Mouse (Mus musculus) kidney, embryonic 14.5 days (tissue): ENCODE measurements around the gene Mc1r. TPM values are rescaled to one million over a fixed set of nuclear protein-coding genes. Genes with fewer than 3 reads are reported as not detected.

Source experiments
- ATAC-seq: fragments of 200-750 bp; cut with Nextera tagmentation; 2 replicates; pipeline ENCODE4 v1.8.0; 2017; ENCODE audit warnings: moderate number of reproducible peaks, mild to moderate bottlenecking, moderate TSS enrichment, moderate library complexity; ENCODE audit not compliant: low FRiP score, low TSS enrichment
- H3K27ac ChIP-seq: fragments of 300-500 bp; sonication (generic); 2 replicates; pipeline ENCODE4 v1.5.1; 2014; ENCODE audit warnings: low read depth, mild to moderate bottlenecking, low read length, moderate library complexity, mixed read lengths
- H3K27me3 ChIP-seq: fragments of 300-500 bp; sonication (generic); 2 replicates; pipeline ENCODE4 v1.6.1; 2014; ENCODE audit warnings: mild to moderate bottlenecking, low read length; ENCODE audit not compliant: control insufficient read depth, insufficient read depth
- H3K36me3 ChIP-seq: fragments of 300-500 bp; sonication (generic); 2 replicates; pipeline ENCODE4 v1.6.1; 2014; ENCODE audit warnings: low read length, mixed read lengths; ENCODE audit not compliant: control insufficient read depth, insufficient read depth
- H3K4me1 ChIP-seq: fragments of 300-500 bp; sonication (generic); 2 replicates; pipeline ENCODE4 v1.6.1; 2014; ENCODE audit warnings: low read length, mixed read lengths; ENCODE audit not compliant: control insufficient read depth, insufficient read depth
- H3K4me2 ChIP-seq: fragments of 300-500 bp; sonication (generic); replicated peaks from 2 replicates; pipeline ENCODE4 v1.6.1; 2014; ENCODE audit warnings: low read depth, mild to moderate bottlenecking, low read length
- H3K4me3 ChIP-seq: fragments of 300-500 bp; sonication (generic); 2 replicates; pipeline ENCODE4 v1.5.1; 2014; ENCODE audit warnings: mild to moderate bottlenecking, low read length
- H3K9ac ChIP-seq: fragments of 300-500 bp; sonication (generic); 2 replicates; pipeline ENCODE4 v1.6.1; 2014; ENCODE audit warnings: low read depth, mild to moderate bottlenecking, low read length, moderate library complexity
- H3K9me3 ChIP-seq: fragments of 300-500 bp; sonication (generic); 2 replicates; pipeline ENCODE4 v1.6.1; 2016; ENCODE audit warnings: low read length; ENCODE audit not compliant: control insufficient read depth
- WGBS: fragments of 180-500 bp; shearing (Covaris S2); extraction: QIAGEN DNeasy Blood & Tissue Kit; methylation state at CpG from one replicate; pipeline ENCODE4 v1.1.7; 2014; 5-methylcytosine and 5-hydroxymethylcytosine counted together
- polyA plus RNA-seq: library from polyadenylated mRNA; unstranded; fragments of >200 nt; fragmentation: Nextera tagmentation; extraction: Ambion mirVana; gene quantifications from 2 replicates; pipeline ENCODE4 v1.2.1, GENCODE M21; 2014

Mc1r gene
- polyA plus RNA-seq, 1 experiment from 2014 or later, result not detected

GRCm38 (mm10) chr8:123415967-123416943 lies 9.3 kb downstream of the Mc1r start:
- Histone ChIP-seq H3K4me1 (no peaks in the 10 kb centered on the region; the same call in 1 of the 2 replicates), H3K4me2 (no peak overlapping the region), H3K9me3 (no peaks in the 10 kb centered on the region), H3K4me3 (no peak overlapping the region), H3K27ac (no peak overlapping the region), H3K36me3 (no peaks in the 10 kb centered on the region), H3K9ac (no peak overlapping the region), H3K27me3 (peaks cover 29% of the 10 kb centered on the region)
- ATAC-seq, result no peak
- WGBS, result 88% methylated on average over 8 of the region's 8 CpGs

GRCm38 (mm10) chr8:123416944-123417555 lies 10.1 kb downstream of the Mc1r start:
- Histone ChIP-seq H3K4me2 (no peak overlapping the region), H3K4me3 (no peak overlapping the region), H3K27ac (no peak overlapping the region), H3K27me3 (peaks cover 21% of the 10 kb centered on the region), H3K36me3 (no peaks in the 10 kb centered on the region), H3K9me3 (no peaks in the 10 kb centered on the region), H3K4me1 (no peaks in the 10 kb centered on the region), H3K9ac (no peak overlapping the region)
- 72% methylated on average over 8 of the region's 8 CpGs for WGBS
- no peak for ATAC-seq

GRCm38 (mm10) chr8:123419711-123420110 lies 12.8 kb downstream of the Mc1r start:
- 89% methylated on average over 4 of the region's 4 CpGs for WGBS
- Histone ChIP-seq H3K4me1 (no peaks in the 10 kb centered on the region), H3K36me3 (no peaks in the 10 kb centered on the region), H3K27ac (no peak overlapping the region), H3K4me2 (no peak overlapping the region), H3K9ac (no peak overlapping the region), H3K4me3 (no peak overlapping the region), H3K27me3 (no peaks in the 10 kb centered on the region), H3K9me3 (no peaks in the 10 kb centered on the region)
- ATAC-seq, result no peak

GRCm38 (mm10) chr8:123420525-123421281 lies 13.8 kb downstream of the Mc1r start:
- ATAC-seq, result no peak
- H3K27ac ChIP-seq, result no peak overlapping the region
- H3K4me3 ChIP-seq, result no peak overlapping the region
- no peak overlapping the region for H3K9ac ChIP-seq
- no peak overlapping the region for H3K4me2 ChIP-seq
- no peaks in the 10 kb centered on the region for H3K4me1 ChIP-seq
- no peaks in the 10 kb centered on the region for H3K36me3 ChIP-seq
- 93% methylated on average over 34 of the region's 34 CpGs for WGBS
- no peaks in the 10 kb centered on the region for H3K9me3 ChIP-seq
- H3K27me3 ChIP-seq, result no peaks in the 10 kb centered on the region

- H3K36me3 ChIP-seq, result no peaks in the 10 kb centered on the region
- no peaks in the 10 kb centered on the region for H3K27me3 ChIP-seq
- no peak for ATAC-seq
- 84% methylated on average over 19 of the region's 19 CpGs for WGBS
- no peak overlapping the region for H3K9ac ChIP-seq
- no peak overlapping the region for H3K27ac ChIP-seq
- no peak overlapping the region for H3K4me2 ChIP-seq
- no peak overlapping the region for H3K4me3 ChIP-seq
- peaks cover under 1% of the 10 kb centered on the region; the same call in 1 of the 2 replicates for H3K9me3 ChIP-seq
- H3K4me1 ChIP-seq, result no peaks in the 10 kb centered on the region
These were observed 14.4 kb downstream of the Mc1r start for GRCm38 (mm10) chr8:123421325-123421724.

- Histone ChIP-seq H3K4me2 (peak overlapping the region; percentile 40), H3K4me3 (peak overlapping the region; percentile 27), H3K9me3 (peaks cover 10% of the 10 kb centered on the region), H3K9ac (no peak overlapping the region), H3K4me1 (no peaks in the 10 kb centered on the region), H3K27ac (no peak overlapping the region), H3K36me3 (no peaks in the 10 kb centered on the region), H3K27me3 (no peaks in the 10 kb centered on the region)
- 16% methylated on average over 16 of the region's 17 CpGs for WGBS
- ATAC-seq, result 0 out of 2 replicates have a peak, but pooled peaks have one; percentile 35
These were observed 15.3 kb downstream of the Mc1r start for GRCm38 (mm10) chr8:123422056-123422780.

- Histone ChIP-seq H3K4me3 (no peak overlapping the region), H3K27ac (no peak overlapping the region), H3K4me2 (no peak overlapping the region), H3K36me3 (no peaks in the 10 kb centered on the region), H3K4me1 (no peaks in the 10 kb centered on the region), H3K27me3 (no peaks in the 10 kb centered on the region), H3K9ac (no peak overlapping the region), H3K9me3 (peaks cover 15% of the 10 kb centered on the region)
- 0 out of 2 replicates have a peak, but pooled peaks have one; percentile 6 for ATAC-seq
- 29% methylated on average over 3 of the region's 3 CpGs for WGBS
These were observed 15.9 kb downstream of the Mc1r start for GRCm38 (mm10) chr8:123422781-123423159.

GRCm38 (mm10) chr8:123423441-123423840 lies 16.5 kb downstream of the Mc1r start, which contains the start of gene Def8:
TSS of gene Def8 (plus strand) at chr8:123423527.
- Histone ChIP-seq H3K9me3 (peaks cover 22% of the 10 kb centered on the region), H3K27ac (no peak within 1 kb of the TSS), H3K4me1 (no peaks in the 10 kb centered on the region), H3K27me3 (no peaks in the 10 kb centered on the region), H3K9ac (no peak within 1 kb of the TSS), H3K36me3 (no peaks in the 10 kb centered on the region), H3K4me3 (peak within 1 kb of the TSS; percentile 27), H3K4me2 (peak within 1 kb of the TSS; percentile 40)
- 67% methylated on average over 7 of the region's 7 CpGs for WGBS
- ATAC-seq, result no peak
